Mouse (Mus musculus) hindbrain, embryonic 11.5 days (tissue): ENCODE results near the gene Coq3. TPM values are rescaled to one million over a fixed set of nuclear protein-coding genes. Genes with fewer than 3 reads are reported as not detected.

Experiments used
- ATAC-seq: fragments of 200-750 bp; cut with Nextera tagmentation; 2 replicates; pipeline ENCODE4 v1.8.0; 2017; ENCODE audit warnings: mild to moderate bottlenecking, moderate TSS enrichment, moderate library complexity; ENCODE audit not compliant: low FRiP score
- DNase-seq: peaks from one replicate; pipeline ENCODE4 v3.0.0-alpha.2; 2015; ENCODE audit warnings: low spot score
- H3K27ac ChIP-seq: fragments of 300-500 bp; sonication (generic); 2 replicates; pipeline ENCODE4 v1.5.1; 2014; ENCODE audit warnings: mild to moderate bottlenecking, low read depth, low read length
- H3K27me3 ChIP-seq: fragments of 300-500 bp; sonication (generic); 2 replicates; pipeline ENCODE4 v1.6.1; 2014; ENCODE audit warnings: mild to moderate bottlenecking, low read length, moderate library complexity, mixed read lengths; ENCODE audit not compliant: control insufficient read depth, insufficient read depth
- H3K36me3 ChIP-seq: fragments of 300-500 bp; sonication (generic); 2 replicates; pipeline ENCODE4 v1.6.1; 2014; ENCODE audit warnings: mild to moderate bottlenecking, low read length, moderate library complexity, mixed read lengths; ENCODE audit not compliant: control insufficient read depth, insufficient read depth
- H3K4me1 ChIP-seq: fragments of 300-500 bp; sonication (generic); replicated peaks from 2 replicates; pipeline ENCODE4 v1.6.1; 2014; ENCODE audit warnings: low read length, mixed read lengths; ENCODE audit not compliant: control insufficient read depth, insufficient read depth
- H3K4me2 ChIP-seq: fragments of 300-500 bp; sonication (generic); replicated peaks from 2 replicates; pipeline ENCODE4 v1.6.1; 2014; ENCODE audit warnings: mild to moderate bottlenecking, low read depth, low read length
- H3K4me3 ChIP-seq: fragments of 300-500 bp; sonication (generic); 2 replicates; pipeline ENCODE4 v1.5.1; 2014; ENCODE audit warnings: low read depth, low read length
- H3K9ac ChIP-seq: fragments of 300-500 bp; sonication (generic); 2 replicates; pipeline ENCODE4 v1.6.1; 2014; ENCODE audit warnings: low read depth, low read length
- H3K9me3 ChIP-seq: fragments of 300-500 bp; sonication (generic); 2 replicates; pipeline ENCODE4 v1.6.1; 2016; ENCODE audit warnings: low read length; ENCODE audit not compliant: control insufficient read depth
- WGBS: fragments of 180-500 bp; shearing (Covaris S2); extraction: QIAGEN DNeasy Blood & Tissue Kit; methylation state at CpG from one replicate; pipeline ENCODE4 v1.1.7; 2014; 5-methylcytosine and 5-hydroxymethylcytosine counted together
- polyA plus RNA-seq: library from polyadenylated mRNA; unstranded; fragments of >200 nt; fragmentation: Nextera tagmentation; extraction: Ambion mirVana; gene quantifications from 2 replicates; pipeline ENCODE4 v1.2.1, GENCODE M21; 2014

The Coq3 gene
- polyA plus RNA-seq, 1 experiment from 2014 or later = 11.7 TPM

GRCm38 (mm10) chr4:21952255-21952654 is 72.8 kb downstream of the Coq3 start:
- H3K9ac ChIP-seq = no peak overlapping the region
- ATAC-seq = no peak
- H3K4me2 ChIP-seq = no peak overlapping the region
- no peaks in the 10 kb centered on the region for H3K36me3 ChIP-seq
- 89% methylated on average over 2 of the region's 2 CpGs for WGBS
- H3K4me1 ChIP-seq = no peaks in the 10 kb centered on the region
- no peak overlapping the region for H3K4me3 ChIP-seq
- H3K9me3 ChIP-seq = no peaks in the 10 kb centered on the region
- no peaks in the 10 kb centered on the region for H3K27me3 ChIP-seq
- no peak overlapping the region for H3K27ac ChIP-seq
- no peak for DNase-seq

- ATAC-seq = peak; percentile 77
- DNase-seq = peak; percentile 67
- H3K4me3 ChIP-seq = no peak overlapping the region
- H3K4me1 ChIP-seq = no peaks in the 10 kb centered on the region
- no peak overlapping the region for H3K4me2 ChIP-seq
- H3K9ac ChIP-seq = no peak overlapping the region
- H3K9me3 ChIP-seq = no peaks in the 10 kb centered on the region
- no peak overlapping the region for H3K27ac ChIP-seq
- H3K27me3 ChIP-seq = no peaks in the 10 kb centered on the region
- WGBS = 61% methylated on average over 7 of the region's 7 CpGs
- no peaks in the 10 kb centered on the region for H3K36me3 ChIP-seq
These were observed 78.3 kb downstream of the Coq3 start for GRCm38 (mm10) chr4:21957570-21958321.

Other genes with a start within 250 kb of the Coq3 start
- 8.1 and 8.2 TPM in 2 replicates for gene Prdm13, start 193.7 kb upstream of the Coq3 start, polyA plus RNA-seq
- gene Ccnc, start 152.0 kb upstream of the Coq3 start, polyA plus RNA-seq = 86.3 and 90.6 TPM in 2 replicates
- 14.3 and 17.4 TPM in 2 replicates for gene Usp45, start 112.5 kb upstream of the Coq3 start, polyA plus RNA-seq
- gene Tstd3, start 112.5 kb upstream of the Coq3 start, polyA plus RNA-seq = 29.3 and 32.0 TPM in 2 replicates
- gene Pnisr, start 32.1 kb upstream of the Coq3 start, polyA plus RNA-seq = 177 and 209 TPM in 2 replicates
- gene Faxc, start 51.7 kb downstream of the Coq3 start, polyA plus RNA-seq = 19.0 and 24.8 TPM in 2 replicates